Mouse (Mus musculus): Measurements from ENCODE around the gene Apbb1ip. TPM values are rescaled to one million over a fixed set of nuclear protein-coding genes. Genes with fewer than 3 reads are reported as not detected.

The Apbb1ip gene
- polyA plus RNA-seq, 1 experiment from 2014 or later, result 1.7 TPM

DNA sequence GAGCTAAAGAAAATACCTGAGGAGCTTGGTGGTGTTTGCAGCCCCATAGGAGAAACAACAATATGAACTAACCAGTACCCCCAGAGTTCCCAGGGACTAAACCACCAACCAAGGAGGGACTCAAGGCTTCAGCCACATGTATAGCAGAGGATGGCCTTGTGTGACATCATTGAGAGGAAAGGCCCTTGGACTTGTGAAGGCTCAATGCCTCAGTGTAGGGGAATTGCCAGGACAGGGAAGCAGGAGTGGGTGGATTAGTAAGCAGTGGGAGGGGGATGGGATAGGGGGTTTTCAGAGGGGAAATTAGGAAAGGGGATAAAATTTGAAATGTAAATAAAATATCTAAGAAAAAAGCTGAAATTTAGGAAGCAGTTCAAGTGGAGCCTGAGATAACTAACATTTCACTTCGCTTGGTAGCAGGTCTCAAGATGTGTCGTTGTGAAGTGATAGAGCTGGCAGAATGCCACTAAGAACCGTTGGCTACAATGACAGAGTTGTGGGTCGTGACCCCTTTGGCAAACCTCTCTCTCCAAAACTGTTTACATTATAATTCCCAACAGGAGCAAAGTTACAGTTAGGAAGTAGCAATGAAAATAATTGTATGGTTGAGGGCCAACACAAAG, 7.6 kb downstream of the Apbb1ip start:
- H3K4me2 ChIP-seq, result no peak overlapping the region
- no peaks in the 10 kb centered on the region for H3K36me3 ChIP-seq (ENCODE audit: control insufficient read depth, insufficient read depth, low read length)
- no peak for ATAC-seq (replicated peaks; ENCODE audit: insufficient number of reproducible peaks, low FRiP score, low TSS enrichment)
- H3K27me3 ChIP-seq (ENCODE audit: control insufficient read depth, insufficient read depth, low read length), result no peaks in the 10 kb centered on the region
- 35% methylated on average over 4 of the region's 4 CpGs for WGBS (ENCODE audit: insufficient replicate concordance)
- H3K27ac ChIP-seq (ENCODE audit: low read depth, low read length), result no peak overlapping the region
- H3K4me1 ChIP-seq (ENCODE audit: control insufficient read depth, insufficient read depth, low read length), result no peaks in the 10 kb centered on the region
- H3K9ac ChIP-seq (ENCODE audit: low read depth, low read length), result no peak overlapping the region
- H3K4me3 ChIP-seq (ENCODE audit: low read depth, low read length), result no peak overlapping the region
- H3K9me3 ChIP-seq (replicated peaks; ENCODE audit: control insufficient read depth, low read length), result no peaks in the 10 kb centered on the region

DNA sequence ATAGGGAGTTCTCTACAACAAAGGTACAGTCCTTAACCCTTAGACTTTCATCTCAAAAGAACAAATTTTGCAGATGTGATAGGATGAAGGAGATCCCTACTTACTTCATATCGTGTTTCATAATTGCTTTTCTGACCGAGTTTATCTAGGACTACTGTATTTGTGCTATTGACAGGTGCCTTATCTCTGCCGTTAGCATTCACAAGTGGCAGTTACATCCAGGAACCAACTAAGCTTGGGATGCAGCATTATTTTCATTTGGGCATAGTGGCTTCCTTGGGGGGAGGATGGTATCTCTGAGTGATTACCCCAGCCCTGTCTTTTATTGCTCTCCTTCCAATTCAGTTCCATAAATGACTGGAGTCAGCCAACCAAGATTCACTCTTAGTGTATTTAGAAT, 8.2 kb downstream of the Apbb1ip start:
- ATAC-seq (replicated peaks; ENCODE audit: insufficient number of reproducible peaks, low FRiP score, low TSS enrichment), result no peak
- H3K4me2 ChIP-seq, result no peak overlapping the region
- no peaks in the 10 kb centered on the region for H3K9me3 ChIP-seq (replicated peaks; ENCODE audit: control insufficient read depth, low read length)
- no peaks in the 10 kb centered on the region for H3K36me3 ChIP-seq (ENCODE audit: control insufficient read depth, insufficient read depth, low read length)
- no peaks in the 10 kb centered on the region for H3K4me1 ChIP-seq (ENCODE audit: control insufficient read depth, insufficient read depth, low read length)
- no peak overlapping the region for H3K9ac ChIP-seq (ENCODE audit: low read depth, low read length)
- no peak overlapping the region for H3K27ac ChIP-seq (ENCODE audit: low read depth, low read length)
- H3K27me3 ChIP-seq (ENCODE audit: control insufficient read depth, insufficient read depth, low read length), result no peaks in the 10 kb centered on the region
- 60% methylated on average over 3 of the region's 3 CpGs for WGBS (ENCODE audit: insufficient replicate concordance)
- H3K4me3 ChIP-seq (ENCODE audit: low read depth, low read length), result no peak overlapping the region

DNA sequence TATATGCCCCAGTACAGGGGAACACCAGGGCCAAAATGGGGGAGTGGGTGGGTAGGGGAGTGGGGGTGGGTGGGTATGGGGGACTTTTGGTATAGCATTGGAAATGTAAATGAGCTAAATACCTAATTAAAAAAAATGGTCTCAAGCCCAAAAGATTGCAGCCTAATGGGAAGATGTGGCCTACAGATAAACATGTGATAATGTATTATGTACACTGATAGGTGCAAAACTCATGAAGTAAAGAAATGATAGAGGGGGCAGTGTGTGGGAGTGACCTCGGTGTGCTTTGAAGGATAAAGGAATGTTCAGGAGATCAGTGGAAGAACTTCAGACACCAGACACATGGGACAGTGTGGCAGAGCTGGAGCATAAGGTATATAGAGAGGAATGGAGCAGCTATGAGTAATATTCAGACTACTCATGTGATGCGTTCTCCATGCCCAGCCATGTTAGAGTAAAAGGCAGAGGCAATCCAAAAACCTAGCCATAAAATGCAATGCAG, 9.3 kb downstream of the Apbb1ip start:
- H3K9ac ChIP-seq (ENCODE audit: low read depth, low read length), result no peak overlapping the region
- H3K36me3 ChIP-seq (ENCODE audit: control insufficient read depth, insufficient read depth, low read length), result no peaks in the 10 kb centered on the region
- H3K9me3 ChIP-seq (replicated peaks; ENCODE audit: control insufficient read depth, low read length), result no peaks in the 10 kb centered on the region
- no peaks in the 10 kb centered on the region for H3K4me1 ChIP-seq (ENCODE audit: control insufficient read depth, insufficient read depth, low read length)
- no peak overlapping the region for H3K4me2 ChIP-seq
- no peak for ATAC-seq (replicated peaks; ENCODE audit: insufficient number of reproducible peaks, low FRiP score, low TSS enrichment)
- H3K27ac ChIP-seq (ENCODE audit: low read depth, low read length), result no peak overlapping the region
- H3K27me3 ChIP-seq (ENCODE audit: control insufficient read depth, insufficient read depth, low read length), result no peaks in the 10 kb centered on the region
- WGBS (ENCODE audit: insufficient replicate concordance), result 76% methylated on average over 2 of the region's 2 CpGs
- no peak overlapping the region for H3K4me3 ChIP-seq (ENCODE audit: low read depth, low read length)

DNA sequence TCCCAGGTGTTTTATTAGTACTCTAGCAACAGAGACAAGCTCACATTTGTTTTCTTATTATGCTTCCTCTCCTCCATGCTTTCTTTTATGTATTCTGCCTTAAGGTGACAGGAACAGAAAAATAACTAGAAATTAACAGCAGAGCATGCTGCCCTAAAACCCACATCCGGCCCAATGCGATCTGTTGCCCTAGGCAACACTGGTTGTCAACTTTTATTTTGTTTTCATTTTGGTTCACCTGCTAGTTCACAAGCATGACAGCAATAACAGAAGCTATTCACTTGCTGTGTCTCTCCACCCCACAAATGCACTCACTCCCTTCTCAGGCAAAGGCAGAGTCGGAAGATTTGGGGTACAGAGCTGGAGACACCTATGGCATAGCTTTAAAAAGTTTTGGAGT, 10.3 kb downstream of the Apbb1ip start:
- H3K9ac ChIP-seq (ENCODE audit: low read depth, low read length), result no peak overlapping the region
- no peak for ATAC-seq (replicated peaks; ENCODE audit: insufficient number of reproducible peaks, low FRiP score, low TSS enrichment)
- no peak overlapping the region for H3K27ac ChIP-seq (ENCODE audit: low read depth, low read length)
- H3K36me3 ChIP-seq (ENCODE audit: control insufficient read depth, insufficient read depth, low read length), result no peaks in the 10 kb centered on the region
- no peaks in the 10 kb centered on the region for H3K9me3 ChIP-seq (replicated peaks; ENCODE audit: control insufficient read depth, low read length)
- no peaks in the 10 kb centered on the region for H3K27me3 ChIP-seq (ENCODE audit: control insufficient read depth, insufficient read depth, low read length)
- 78% methylated on average over 3 of the region's 3 CpGs for WGBS (ENCODE audit: insufficient replicate concordance)
- no peaks in the 10 kb centered on the region for H3K4me1 ChIP-seq (ENCODE audit: control insufficient read depth, insufficient read depth, low read length)
- no peak overlapping the region for H3K4me2 ChIP-seq
- no peak overlapping the region for H3K4me3 ChIP-seq (ENCODE audit: low read depth, low read length)

DNA sequence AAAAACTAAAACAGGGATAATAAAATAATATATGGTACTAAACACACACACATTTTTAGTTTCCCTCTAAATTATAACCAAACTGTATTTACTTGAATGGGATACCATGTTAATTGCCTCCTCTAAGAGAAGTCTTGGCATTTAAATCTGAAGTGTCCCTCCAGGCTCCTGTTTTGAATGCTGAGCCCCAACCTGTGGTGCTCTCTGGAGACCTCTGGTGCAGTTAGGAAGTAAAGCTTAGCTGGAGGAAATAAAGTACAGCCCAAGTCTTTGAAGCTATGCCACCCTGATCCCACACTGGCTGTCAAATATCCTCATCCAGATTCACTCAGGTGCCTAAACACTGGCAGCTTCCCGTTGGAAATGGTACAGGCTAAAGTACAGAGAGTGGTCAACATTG, 10.9 kb downstream of the Apbb1ip start:
- Histone ChIP-seq H3K4me3 (ENCODE audit: low read depth, low read length) (no peak overlapping the region), H3K27me3 (ENCODE audit: control insufficient read depth, insufficient read depth, low read length) (no peaks in the 10 kb centered on the region), H3K4me1 (ENCODE audit: control insufficient read depth, insufficient read depth, low read length) (no peaks in the 10 kb centered on the region), H3K36me3 (ENCODE audit: control insufficient read depth, insufficient read depth, low read length) (no peaks in the 10 kb centered on the region), H3K9ac (ENCODE audit: low read depth, low read length) (no peak overlapping the region), H3K9me3 (replicated peaks; ENCODE audit: control insufficient read depth, low read length) (no peaks in the 10 kb centered on the region), H3K27ac (ENCODE audit: low read depth, low read length) (no peak overlapping the region), H3K4me2 (no peak overlapping the region)
- 41% methylated on average over 1 of the region's 1 CpGs for WGBS (ENCODE audit: insufficient replicate concordance)
- ATAC-seq (replicated peaks; ENCODE audit: insufficient number of reproducible peaks, low FRiP score, low TSS enrichment), result no peak

DNA sequence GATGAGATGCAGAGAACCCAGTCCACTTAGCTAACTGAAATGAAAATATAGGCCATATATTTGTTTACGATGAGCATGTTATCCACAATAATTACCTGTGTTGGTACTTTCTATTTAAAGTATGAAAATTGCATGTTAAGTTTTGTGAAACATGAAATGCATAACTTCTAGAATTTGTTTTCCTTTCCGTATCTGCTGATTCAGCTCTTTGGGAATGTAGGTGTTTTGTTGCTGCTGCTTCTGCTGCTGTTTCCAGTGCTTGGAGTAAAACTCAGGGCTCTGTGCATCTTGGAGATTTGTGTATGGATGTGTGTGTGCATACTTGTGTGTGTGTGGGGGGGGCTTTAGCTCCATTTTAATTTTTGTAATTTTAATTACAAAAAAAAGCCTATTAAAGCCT, 14.8 kb downstream of the Apbb1ip start:
- Histone ChIP-seq H3K27ac (ENCODE audit: low read depth, low read length) (no peak overlapping the region), H3K9ac (ENCODE audit: low read depth, low read length) (no peak overlapping the region), H3K36me3 (ENCODE audit: control insufficient read depth, insufficient read depth, low read length) (no peaks in the 10 kb centered on the region), H3K9me3 (replicated peaks; ENCODE audit: control insufficient read depth, low read length) (no peaks in the 10 kb centered on the region), H3K4me2 (no peak overlapping the region), H3K4me3 (ENCODE audit: low read depth, low read length) (no peak overlapping the region), H3K4me1 (ENCODE audit: control insufficient read depth, insufficient read depth, low read length) (no peaks in the 10 kb centered on the region), H3K27me3 (ENCODE audit: control insufficient read depth, insufficient read depth, low read length) (no peaks in the 10 kb centered on the region)
- no peak for ATAC-seq (replicated peaks; ENCODE audit: insufficient number of reproducible peaks, low FRiP score, low TSS enrichment)
- WGBS (ENCODE audit: insufficient replicate concordance), result 91% methylated on average over 2 of the region's 2 CpGs

DNA sequence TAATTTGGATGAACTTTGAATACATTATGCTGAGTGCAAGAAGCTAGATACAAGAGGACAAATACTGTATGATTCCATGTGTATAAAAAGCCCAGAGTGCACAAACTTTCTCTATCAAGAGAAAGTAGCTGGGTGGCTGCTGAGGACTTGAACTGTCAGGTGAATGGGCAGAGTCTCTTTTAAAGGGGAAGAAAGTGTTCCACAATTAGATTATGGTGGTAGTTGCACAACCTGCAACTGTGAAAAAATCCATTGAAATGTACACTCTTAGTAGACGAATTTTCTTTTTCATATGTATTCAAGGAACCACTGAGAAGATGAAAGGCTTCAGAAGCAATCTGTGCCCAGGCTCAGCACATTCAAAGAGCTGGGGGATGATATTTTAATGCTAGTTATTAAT, 15.7 kb downstream of the Apbb1ip start:
- WGBS (ENCODE audit: insufficient replicate concordance), result 47% methylated on average over 1 of the region's 1 CpGs
- Histone ChIP-seq H3K27me3 (ENCODE audit: control insufficient read depth, insufficient read depth, low read length) (no peaks in the 10 kb centered on the region), H3K4me1 (ENCODE audit: control insufficient read depth, insufficient read depth, low read length) (no peaks in the 10 kb centered on the region), H3K4me2 (no peak overlapping the region), H3K27ac (ENCODE audit: low read depth, low read length) (no peak overlapping the region), H3K36me3 (ENCODE audit: control insufficient read depth, insufficient read depth, low read length) (no peaks in the 10 kb centered on the region), H3K9me3 (replicated peaks; ENCODE audit: control insufficient read depth, low read length) (no peaks in the 10 kb centered on the region), H3K4me3 (ENCODE audit: low read depth, low read length) (no peak overlapping the region), H3K9ac (ENCODE audit: low read depth, low read length) (no peak overlapping the region)
- ATAC-seq (replicated peaks; ENCODE audit: insufficient number of reproducible peaks, low FRiP score, low TSS enrichment), result no peak

DNA sequence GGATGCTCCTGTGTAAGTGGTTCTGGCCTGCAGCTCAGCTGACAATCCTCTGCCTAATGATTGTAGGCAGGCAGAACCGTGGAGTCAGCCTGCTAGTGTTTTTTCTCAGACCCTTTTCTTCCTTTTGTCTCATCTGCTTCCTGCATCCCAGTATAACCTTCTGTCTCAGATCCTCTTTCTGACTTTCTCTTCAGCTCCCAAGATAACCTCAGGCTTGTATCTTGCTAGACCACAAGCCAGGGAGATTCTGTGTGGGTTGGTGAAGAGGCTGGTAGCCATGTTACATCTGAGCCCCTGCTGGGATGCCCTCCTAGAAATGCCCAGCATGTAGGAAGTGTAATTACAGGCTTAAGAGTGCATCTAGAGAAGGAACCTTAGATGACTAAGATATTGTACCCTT, 16.5 kb downstream of the Apbb1ip start:
- H3K4me2 ChIP-seq, result no peak overlapping the region
- no peak overlapping the region for H3K27ac ChIP-seq (ENCODE audit: low read depth, low read length)
- H3K36me3 ChIP-seq (ENCODE audit: control insufficient read depth, insufficient read depth, low read length), result no peaks in the 10 kb centered on the region
- no peak for ATAC-seq (replicated peaks; ENCODE audit: insufficient number of reproducible peaks, low FRiP score, low TSS enrichment)
- no peaks in the 10 kb centered on the region for H3K4me1 ChIP-seq (ENCODE audit: control insufficient read depth, insufficient read depth, low read length)
- no peak overlapping the region for H3K4me3 ChIP-seq (ENCODE audit: low read depth, low read length)
- no peak overlapping the region for H3K9ac ChIP-seq (ENCODE audit: low read depth, low read length)
- H3K9me3 ChIP-seq (replicated peaks; ENCODE audit: control insufficient read depth, low read length), result 0 out of 2 replicates have a peak, but pooled peaks cover 4% of the 10 kb centered on the region
- WGBS (ENCODE audit: insufficient replicate concordance), result 33% methylated on average over 1 of the region's 1 CpGs
- H3K27me3 ChIP-seq (ENCODE audit: control insufficient read depth, insufficient read depth, low read length), result no peaks in the 10 kb centered on the region

DNA sequence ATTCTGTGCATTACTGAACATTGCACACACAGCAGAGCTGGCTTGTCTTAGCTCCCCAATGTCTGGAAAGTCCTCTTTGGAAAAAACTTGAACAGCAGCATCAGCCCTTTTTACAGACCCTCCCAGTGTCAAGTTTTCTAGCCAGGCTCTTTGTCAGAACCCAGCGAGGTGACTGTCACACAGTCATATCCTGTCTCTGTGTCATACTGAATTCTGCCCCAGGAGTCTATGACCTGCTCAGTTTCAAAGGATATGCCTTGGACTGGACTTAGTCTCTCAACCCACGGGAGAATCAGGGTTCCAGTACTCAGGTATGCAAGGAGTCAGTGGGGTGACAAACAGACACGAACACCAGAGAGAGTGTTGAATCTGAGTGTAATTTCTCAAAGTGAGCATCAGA, 21.2 kb downstream of the Apbb1ip start:
- no peak for ATAC-seq (replicated peaks; ENCODE audit: insufficient number of reproducible peaks, low FRiP score, low TSS enrichment)
- Histone ChIP-seq H3K27ac (ENCODE audit: low read depth, low read length) (no peak overlapping the region), H3K9me3 (replicated peaks; ENCODE audit: control insufficient read depth, low read length) (0 out of 2 replicates have a peak, but pooled peaks cover 4% of the 10 kb centered on the region), H3K36me3 (ENCODE audit: control insufficient read depth, insufficient read depth, low read length) (no peaks in the 10 kb centered on the region), H3K27me3 (ENCODE audit: control insufficient read depth, insufficient read depth, low read length) (no peaks in the 10 kb centered on the region), H3K4me1 (ENCODE audit: control insufficient read depth, insufficient read depth, low read length) (no peaks in the 10 kb centered on the region), H3K4me2 (no peak overlapping the region), H3K9ac (ENCODE audit: low read depth, low read length) (no peak overlapping the region), H3K4me3 (ENCODE audit: low read depth, low read length) (no peak overlapping the region)
- WGBS (ENCODE audit: insufficient replicate concordance), result 62% methylated on average over 3 of the region's 3 CpGs

Data from heart, embryonic 11.5 days (tissue).